Mouse (Mus musculus): ENCODE data around the gene Ccdc36.

Ccdc36 gene

GRCm38 (mm10) chr9:108428384-108428783, at the start of gene Ccdc36:
Ccdc36 (minus strand) TSS chr9:108428484.
- DNase-seq (ENCODE audit: low spot score): no peak

- no peak for DNase-seq (ENCODE audit: low spot score)
These were observed 46.2 kb upstream of the Ccdc36 start for GRCm38 (mm10) chr9:108474528-108474927.

GRCm38 (mm10) chr9:108469845-108470244, 41.6 kb upstream of the Ccdc36 start:
- peak; percentile 68 for DNase-seq (ENCODE audit: low spot score)

GRCm38 (mm10) chr9:108469430-108469829, 41.1 kb upstream of the Ccdc36 start:
- DNase-seq (ENCODE audit: low spot score): peak; percentile 70

- DNase-seq (ENCODE audit: low spot score): no peak
These were observed 37.9 kb upstream of the Ccdc36 start for GRCm38 (mm10) chr9:108466219-108466618.

- DNase-seq (ENCODE audit: low spot score): peak; percentile 63
These were observed 35.4 kb upstream of the Ccdc36 start for GRCm38 (mm10) chr9:108463713-108464112.

- peak; percentile 52 for DNase-seq (ENCODE audit: low spot score)
These were observed 33.9 kb upstream of the Ccdc36 start for GRCm38 (mm10) chr9:108462192-108462591.

- no peak for DNase-seq (ENCODE audit: low spot score)
These were observed 33.4 kb upstream of the Ccdc36 start for GRCm38 (mm10) chr9:108461675-108462074.

GRCm38 (mm10) chr9:108461181-108461631, 32.9 kb upstream of the Ccdc36 start, which contains the start of gene Klhdc8b:
Klhdc8b (minus strand) TSS chr9:108461581.
- no peak for DNase-seq (ENCODE audit: low spot score)

- peak; percentile 87 for DNase-seq (ENCODE audit: low spot score)
These were observed 32.3 kb upstream of the Ccdc36 start, which contains the start of gene Ccdc71 for GRCm38 (mm10) chr9:108460319-108461178. Ccdc71 (plus strand) TSS chr9:108460527.

GRCm38 (mm10) chr9:108459939-108460318, 31.6 kb upstream of the Ccdc36 start:
- DNase-seq (ENCODE audit: low spot score): no peak

GRCm38 (mm10) chr9:108456953-108457352, 28.7 kb upstream of the Ccdc36 start:
- DNase-seq (ENCODE audit: low spot score): no peak

- DNase-seq (ENCODE audit: low spot score): no peak
These were observed 27.7 kb upstream of the Ccdc36 start for GRCm38 (mm10) chr9:108455747-108456571.

GRCm38 (mm10) chr9:108454429-108454828, 26.1 kb upstream of the Ccdc36 start:
- no peak for DNase-seq (ENCODE audit: low spot score)

GRCm38 (mm10) chr9:108453458-108453857, 25.2 kb upstream of the Ccdc36 start:
- no peak for DNase-seq (ENCODE audit: low spot score)

GRCm38 (mm10) chr9:108452911-108453310, 24.6 kb upstream of the Ccdc36 start:
- no peak for DNase-seq (ENCODE audit: low spot score)

GRCm38 (mm10) chr9:108452291-108452906, 24.1 kb upstream of the Ccdc36 start:
- DNase-seq (ENCODE audit: low spot score): peak; percentile 86

- DNase-seq (ENCODE audit: low spot score): no peak
These were observed 23.4 kb upstream of the Ccdc36 start for GRCm38 (mm10) chr9:108451519-108452160.

GRCm38 (mm10) chr9:108451170-108451493, 22.8 kb upstream of the Ccdc36 start:
- no peak for DNase-seq (ENCODE audit: low spot score)

- DNase-seq (ENCODE audit: low spot score): no peak
These were observed 22.2 kb upstream of the Ccdc36 start for GRCm38 (mm10) chr9:108450292-108451169.

- DNase-seq (ENCODE audit: low spot score): no peak
These were observed 21.6 kb upstream of the Ccdc36 start for GRCm38 (mm10) chr9:108449860-108450259.
